Mouse (Mus musculus) limb, embryonic 14.5 days (tissue): Measurements from ENCODE around the gene Trim56. TPM values are rescaled to one million over a fixed set of nuclear protein-coding genes. Genes with fewer than 3 reads are reported as not detected.
"Not testable (repeated sequence)": the region's sequence is repeated elsewhere in the genome, so short reads cannot be mapped to it uniquely, and the experiment has no call there.

Experiments
- ATAC-seq: fragments of 200-750 bp; cut with Nextera tagmentation; 2 replicates; pipeline ENCODE4 v1.8.0; 2017; ENCODE audit warnings: low read depth, moderate number of reproducible peaks, moderate TSS enrichment; ENCODE audit not compliant: low FRiP score
- DNase-seq: peaks from one replicate; pipeline ENCODE4 v3.0.0-alpha.2; 2015; ENCODE audit warnings: low spot score
- H3K27ac ChIP-seq: fragments of 300-500 bp; sonication (generic); replicated peaks from 2 replicates; pipeline ENCODE4 v1.5.1; 2014; ENCODE audit warnings: low read depth, mild to moderate bottlenecking, low read length, moderate library complexity, mixed read lengths
- H3K27me3 ChIP-seq: fragments of 300-500 bp; sonication (generic); 2 replicates; pipeline ENCODE4 v1.6.1; 2014; ENCODE audit warnings: low read length, mixed read lengths; ENCODE audit not compliant: control insufficient read depth, insufficient read depth
- H3K36me3 ChIP-seq: fragments of 300-500 bp; sonication (generic); 2 replicates; pipeline ENCODE4 v1.6.1; 2014; ENCODE audit warnings: mild to moderate bottlenecking, low read length, moderate library complexity, mixed read lengths; ENCODE audit not compliant: control insufficient read depth, insufficient read depth
- H3K4me1 ChIP-seq: fragments of 300-500 bp; sonication (generic); 2 replicates; pipeline ENCODE4 v1.6.1; 2014; ENCODE audit warnings: antibody characterized with exemption, low read length, mixed read lengths; ENCODE audit not compliant: control insufficient read depth, insufficient read depth
- H3K4me2 ChIP-seq: fragments of 300-500 bp; sonication (generic); replicated peaks from 2 replicates; pipeline ENCODE4 v1.6.1; 2014; ENCODE audit warnings: low read depth, mild to moderate bottlenecking, low read length, moderate library complexity; ENCODE audit not compliant: severe bottlenecking
- H3K4me3 ChIP-seq: fragments of 300-500 bp; sonication (generic); replicated peaks from 2 replicates; pipeline ENCODE4 v1.5.1; 2014; ENCODE audit warnings: low read length
- H3K9ac ChIP-seq: fragments of 300-500 bp; sonication (generic); 2 replicates; pipeline ENCODE4 v1.6.1; 2014; ENCODE audit warnings: mild to moderate bottlenecking, low read depth, low read length, moderate library complexity; ENCODE audit not compliant: severe bottlenecking
- H3K9me3 ChIP-seq: fragments of 300-500 bp; sonication (generic); 2 replicates; pipeline ENCODE4 v1.6.1; 2016; ENCODE audit warnings: low read length; ENCODE audit not compliant: control insufficient read depth
- POLR2A ChIP-seq: fragments of 200-500 bp; IDR thresholded peaks from 2 replicates; pipeline ENCODE4 v1.8.0; 2012; ENCODE audit warnings: inconsistent platforms, mild to moderate bottlenecking, moderate library complexity, borderline replicate concordance; ENCODE audit not compliant: insufficient read depth, insufficient read length; ENCODE audit errors: extremely low read depth
- WGBS: fragments of 180-500 bp; shearing (Covaris S2); extraction: QIAGEN DNeasy Blood & Tissue Kit; methylation state at CpG from one replicate; pipeline ENCODE4 v1.1.7; 2014; 5-methylcytosine and 5-hydroxymethylcytosine counted together
- polyA plus RNA-seq, 2 experiments: library from polyadenylated mRNA; depleted of rRNA in 1 of 2; stranded (reverse) in 1 of 2; unstranded in 1 of 2; fragments of >200 nt; fragmentation: Nextera tagmentation in 1 of 2; extraction: Ambion mirVana in 1 of 2; gene quantifications; 2 replicates each; pipeline versions ENCODE4 v1.2.1 to v1.2.3; 2012 to 2014

The Trim56 gene
- polyA plus RNA-seq, 2 experiments = 3.1 to 9.5 TPM

DNA sequence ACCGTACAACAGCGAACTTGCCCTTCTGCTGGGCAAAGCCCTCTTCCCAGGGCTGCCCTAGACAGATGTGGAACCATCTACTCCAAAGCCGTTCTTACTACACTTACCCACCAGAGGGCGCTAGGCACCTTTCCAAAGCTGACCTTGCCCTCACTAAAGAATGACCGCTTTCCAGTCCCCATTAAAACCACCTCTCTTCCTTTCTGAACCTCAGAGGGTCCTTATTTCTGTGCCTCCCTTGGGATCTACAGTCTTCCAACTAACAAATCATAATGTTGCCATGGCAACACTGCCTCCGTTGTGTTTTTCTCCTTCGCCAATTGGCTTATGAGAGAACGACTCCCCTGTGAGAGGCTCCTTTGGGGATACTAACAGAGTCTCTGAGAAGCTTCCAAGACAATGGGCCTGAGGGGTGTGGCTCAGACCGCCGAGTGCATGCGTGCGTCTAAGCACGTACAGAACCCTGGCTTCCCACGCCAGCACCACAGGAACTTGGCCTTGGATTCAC is 6.7 kb upstream of the Trim56 start:
- Histone ChIP-seq H3K4me1 (peaks cover 4% of the 10 kb centered on the region; the same call in 1 of the 2 replicates), H3K9me3 (no peaks in the 10 kb centered on the region), H3K27me3 (no peaks in the 10 kb centered on the region), H3K27ac (no peak overlapping the region), H3K4me2 (0 out of 2 replicates have a peak overlapping the region, but pooled peaks have one; percentile 9), H3K36me3 (no peaks in the 10 kb centered on the region), H3K4me3 (no peak overlapping the region), H3K9ac (no peak overlapping the region)
- WGBS = 13% methylated on average over 14 of the region's 14 CpGs
- peak; percentile 67 for ATAC-seq
- TF ChIP-seq POLR2A = no peak
- DNase-seq = peak; percentile 68

DNA sequence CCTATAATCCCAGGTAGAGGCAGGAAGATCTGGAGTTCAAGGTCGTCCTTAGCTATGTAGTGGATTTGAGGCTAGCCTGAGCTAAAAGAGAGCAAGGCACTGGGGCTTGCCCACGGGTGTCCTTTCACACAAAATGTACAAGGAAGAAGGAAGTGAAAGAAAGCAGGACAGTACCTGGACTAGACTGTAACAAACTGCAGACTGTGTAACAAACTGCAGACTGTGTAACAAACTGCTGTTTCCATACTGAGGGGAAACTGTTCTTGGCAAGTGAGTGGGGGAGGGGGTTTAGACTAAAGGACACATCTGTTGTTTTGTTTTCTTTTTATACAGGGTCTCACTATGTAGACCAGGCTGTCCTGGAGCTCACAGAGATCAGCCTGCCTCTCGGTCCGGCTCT is 5.3 kb upstream of the Trim56 start:
- Histone ChIP-seq H3K4me1 (peaks cover 7% of the 10 kb centered on the region; the same call in 1 of the 2 replicates), H3K4me3 (no peak overlapping the region), H3K36me3 (no peaks in the 10 kb centered on the region), H3K4me2 (no peak overlapping the region), H3K9me3 (no peaks in the 10 kb centered on the region), H3K27ac (no peak overlapping the region), H3K9ac (no peak overlapping the region), H3K27me3 (no peaks in the 10 kb centered on the region)
- DNase-seq (no peak), ATAC-seq (no peak)
- WGBS = 73% methylated on average over 4 of the region's 4 CpGs
- TF ChIP-seq POLR2A = no peak

DNA sequence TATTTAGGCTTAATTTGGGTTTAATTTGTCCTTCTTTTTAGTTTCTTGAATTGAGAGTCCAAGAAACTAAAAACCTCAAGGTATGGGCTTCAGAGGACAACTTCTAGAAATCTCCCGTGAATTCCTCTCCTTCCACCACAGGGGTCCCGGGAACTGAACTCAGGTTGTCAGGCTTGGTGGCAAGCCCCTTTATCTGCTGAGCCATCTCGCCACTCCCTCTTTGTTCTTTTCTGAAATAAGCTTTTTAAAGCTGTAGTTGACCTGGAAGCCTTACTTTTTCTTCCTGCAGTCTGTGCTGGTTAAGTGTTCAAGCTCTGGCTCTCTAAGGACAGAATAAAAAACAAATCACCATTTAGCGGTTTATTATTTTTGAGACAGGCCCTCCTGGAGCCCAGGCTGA is 2.9 kb upstream of the Trim56 start:
- no peaks in the 10 kb centered on the region for H3K27me3 ChIP-seq
- H3K9me3 ChIP-seq = no peaks in the 10 kb centered on the region
- no peak for DNase-seq

DNA sequence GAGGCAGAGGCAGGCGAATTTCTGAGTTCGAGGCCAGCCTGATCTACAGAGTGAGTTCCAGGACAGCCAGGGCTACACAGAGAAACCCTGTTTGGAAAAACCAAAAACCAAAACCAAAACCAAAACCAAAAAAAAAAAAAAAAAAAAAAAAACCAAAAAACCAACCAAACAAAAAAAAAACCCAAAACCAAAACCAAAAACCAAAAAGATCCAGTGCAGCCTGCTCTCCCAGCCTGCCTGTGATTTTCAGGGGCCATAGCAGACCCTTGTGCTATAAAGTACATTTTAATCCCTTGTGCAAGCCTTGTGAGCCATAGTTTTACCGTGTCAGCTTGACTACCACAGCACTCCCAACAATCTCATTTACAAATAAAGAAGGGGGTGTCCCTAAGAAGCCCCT is 2.0 kb upstream of the Trim56 start:
- H3K4me3 ChIP-seq, ATAC-seq, H3K4me2 ChIP-seq: not testable (repeated sequence)

More for the DNA sequence above, 2.9 kb upstream of the Trim56 start:
- H3K36me3 ChIP-seq = peaks cover 7% of the 10 kb centered on the region
- TF ChIP-seq POLR2A = no peak
- H3K9ac ChIP-seq = no peak overlapping the region
- no peak for ATAC-seq
- H3K4me1 ChIP-seq = peaks cover 15% of the 10 kb centered on the region; the same call in 1 of the 2 replicates
- H3K27ac ChIP-seq = no peak overlapping the region
- no peak overlapping the region for H3K4me3 ChIP-seq
- H3K4me2 ChIP-seq = no peak overlapping the region
- 76% methylated on average over 4 of the region's 4 CpGs for WGBS

DNA sequence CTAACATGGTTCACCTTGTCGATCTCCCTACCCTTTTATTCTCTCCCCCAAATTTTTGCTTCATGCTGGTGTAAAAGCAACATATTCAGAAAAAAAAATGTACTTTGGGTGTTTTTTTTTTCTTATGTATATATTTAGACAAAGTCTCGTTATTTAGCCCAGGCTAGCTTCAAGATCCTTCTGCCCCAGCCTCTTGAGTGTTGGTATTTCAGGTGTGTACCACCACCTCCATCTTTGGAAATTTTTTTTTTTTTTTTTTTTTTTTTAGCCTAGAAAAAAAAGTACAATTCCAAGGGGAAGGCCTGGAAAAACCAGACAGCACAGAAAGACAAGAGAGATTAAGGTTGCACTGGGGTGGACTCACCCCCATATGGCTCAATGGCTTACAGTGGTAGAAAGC is 978 bp upstream of the Trim56 start:
- Histone ChIP-seq H3K9me3 (no peaks in the 10 kb centered on the region), H3K4me3 (no peak overlapping the region), H3K4me1 (peaks cover 11% of the 10 kb centered on the region; the same call in 1 of the 2 replicates), H3K4me2 (no peak overlapping the region), H3K27ac (no peak overlapping the region), H3K36me3 (peaks cover 21% of the 10 kb centered on the region), H3K9ac (no peak overlapping the region), H3K27me3 (no peaks in the 10 kb centered on the region)
- WGBS = 87% methylated on average over 2 of the region's 2 CpGs
- no peak for DNase-seq
- no peak for TF ChIP-seq POLR2A
- ATAC-seq = no peak

More for the DNA sequence above, 2.0 kb upstream of the Trim56 start:
- 87% methylated on average over 3 of the region's 3 CpGs for WGBS
- H3K9ac ChIP-seq, DNase-seq, H3K27ac ChIP-seq, H3K27me3 ChIP-seq, H3K9me3 ChIP-seq: not testable (repeated sequence)
- Histone ChIP-seq H3K36me3 (peaks cover 16% of the 10 kb centered on the region), H3K4me1 (peaks cover 15% of the 10 kb centered on the region; the same call in 1 of the 2 replicates)
